Mouse (Mus musculus): ENCODE measurements around the gene Iqschfp. TPM values are rescaled to one million over a fixed set of nuclear protein-coding genes. Genes with fewer than 3 reads are reported as not detected.

Gene Iqschfp
- polyA plus RNA-seq, 1 experiment from 2014 or later = not detected

- 23% methylated on average over 3 of the region's 3 CpGs for WGBS
- Histone ChIP-seq H3K9ac (no peak overlapping the region), H3K4me2 (no peak overlapping the region), H3K4me1 (peaks cover 33% of the 10 kb centered on the region), H3K9me3 (no peaks in the 10 kb centered on the region), H3K4me3 (no peak overlapping the region), H3K27me3 (no peaks in the 10 kb centered on the region), H3K27ac (peak overlapping the region; percentile 27), H3K36me3 (no peaks in the 10 kb centered on the region)
- ATAC-seq (ENCODE audit: borderline replicate concordance, extremely low read depth, low FRiP score, low TSS enrichment) = no peak
Observed at GRCm38 (mm10) chr3:68470061-68470460, 578.0 kb downstream of the Iqschfp start.

- H3K9me3 ChIP-seq = no peaks in the 10 kb centered on the region
- H3K9ac ChIP-seq = no peak overlapping the region
- H3K27me3 ChIP-seq = no peaks in the 10 kb centered on the region
- H3K4me2 ChIP-seq = no peak overlapping the region
- 28% methylated on average over 5 of the region's 5 CpGs for WGBS
- H3K4me3 ChIP-seq = no peak overlapping the region
- peaks cover 33% of the 10 kb centered on the region for H3K4me1 ChIP-seq
- H3K27ac ChIP-seq = peak overlapping the region; percentile 27; the same call in 1 of the 2 replicates
- ATAC-seq (ENCODE audit: borderline replicate concordance, extremely low read depth, low FRiP score, low TSS enrichment) = no peak
- no peaks in the 10 kb centered on the region for H3K36me3 ChIP-seq
Observed at GRCm38 (mm10) chr3:68470622-68471021, 578.6 kb downstream of the Iqschfp start.

GRCm38 (mm10) chr3:68476336-68476735 lies 584.3 kb downstream of the Iqschfp start:
- no peak overlapping the region for H3K9ac ChIP-seq
- no peak overlapping the region for H3K4me3 ChIP-seq
- H3K4me1 ChIP-seq = no peaks in the 10 kb centered on the region
- H3K27ac ChIP-seq = no peak overlapping the region
- H3K36me3 ChIP-seq = no peaks in the 10 kb centered on the region
- H3K9me3 ChIP-seq = no peaks in the 10 kb centered on the region
- 85% methylated on average over 7 of the region's 7 CpGs for WGBS
- H3K27me3 ChIP-seq = no peaks in the 10 kb centered on the region
- ATAC-seq (ENCODE audit: borderline replicate concordance, extremely low read depth, low FRiP score, low TSS enrichment) = no peak
- H3K4me2 ChIP-seq = no peak overlapping the region

GRCm38 (mm10) chr3:68477478-68477877 lies 585.4 kb downstream of the Iqschfp start:
- H3K4me2 ChIP-seq = no peak overlapping the region
- H3K27me3 ChIP-seq = no peaks in the 10 kb centered on the region
- ATAC-seq (ENCODE audit: borderline replicate concordance, extremely low read depth, low FRiP score, low TSS enrichment) = no peak
- H3K36me3 ChIP-seq = no peaks in the 10 kb centered on the region
- no peaks in the 10 kb centered on the region for H3K4me1 ChIP-seq
- 57% methylated on average over 2 of the region's 2 CpGs for WGBS
- H3K9me3 ChIP-seq = no peaks in the 10 kb centered on the region
- H3K27ac ChIP-seq = 0 out of 2 replicates have a peak overlapping the region, but pooled peaks have one; percentile 30
- no peak overlapping the region for H3K9ac ChIP-seq
- H3K4me3 ChIP-seq = no peak overlapping the region

GRCm38 (mm10) chr3:68479266-68479665 lies 587.2 kb downstream of the Iqschfp start:
- H3K4me1 ChIP-seq = no peaks in the 10 kb centered on the region
- no peak for ATAC-seq (ENCODE audit: borderline replicate concordance, extremely low read depth, low FRiP score, low TSS enrichment)
- no peaks in the 10 kb centered on the region for H3K9me3 ChIP-seq
- H3K4me2 ChIP-seq = no peak overlapping the region
- H3K27ac ChIP-seq = no peak overlapping the region
- WGBS = 76% methylated on average over 6 of the region's 6 CpGs
- H3K9ac ChIP-seq = no peak overlapping the region
- no peaks in the 10 kb centered on the region for H3K36me3 ChIP-seq
- no peak overlapping the region for H3K4me3 ChIP-seq
- no peaks in the 10 kb centered on the region for H3K27me3 ChIP-seq

GRCm38 (mm10) chr3:68483517-68483916 lies 591.5 kb downstream of the Iqschfp start:
- no peak overlapping the region for H3K27ac ChIP-seq
- no peak for ATAC-seq (ENCODE audit: borderline replicate concordance, extremely low read depth, low FRiP score, low TSS enrichment)
- H3K27me3 ChIP-seq = no peaks in the 10 kb centered on the region
- no peak overlapping the region for H3K4me2 ChIP-seq
- no peaks in the 10 kb centered on the region for H3K9me3 ChIP-seq
- 74% methylated on average over 3 of the region's 3 CpGs for WGBS
- peaks cover 9% of the 10 kb centered on the region for H3K4me1 ChIP-seq
- H3K9ac ChIP-seq = no peak overlapping the region
- H3K4me3 ChIP-seq = no peak overlapping the region
- H3K36me3 ChIP-seq = no peaks in the 10 kb centered on the region

- H3K4me1 ChIP-seq = peaks cover 9% of the 10 kb centered on the region
- no peak overlapping the region for H3K9ac ChIP-seq
- 80% methylated on average over 9 of the region's 9 CpGs for WGBS
- no peaks in the 10 kb centered on the region for H3K9me3 ChIP-seq
- H3K36me3 ChIP-seq = no peaks in the 10 kb centered on the region
- H3K27ac ChIP-seq = no peak overlapping the region
- no peak overlapping the region for H3K4me2 ChIP-seq
- no peaks in the 10 kb centered on the region for H3K27me3 ChIP-seq
- H3K4me3 ChIP-seq = no peak overlapping the region
- ATAC-seq (ENCODE audit: borderline replicate concordance, extremely low read depth, low FRiP score, low TSS enrichment) = no peak
Observed at GRCm38 (mm10) chr3:68484021-68484420, 592.0 kb downstream of the Iqschfp start.

GRCm38 (mm10) chr3:68484561-68484960 lies 592.5 kb downstream of the Iqschfp start:
- no peak overlapping the region for H3K4me3 ChIP-seq
- no peak for ATAC-seq (ENCODE audit: borderline replicate concordance, extremely low read depth, low FRiP score, low TSS enrichment)
- WGBS = 78% methylated on average over 4 of the region's 4 CpGs
- H3K27me3 ChIP-seq = no peaks in the 10 kb centered on the region
- H3K9me3 ChIP-seq = no peaks in the 10 kb centered on the region
- no peak overlapping the region for H3K27ac ChIP-seq
- H3K36me3 ChIP-seq = no peaks in the 10 kb centered on the region
- H3K9ac ChIP-seq = no peak overlapping the region
- peaks cover 9% of the 10 kb centered on the region for H3K4me1 ChIP-seq
- H3K4me2 ChIP-seq = no peak overlapping the region

GRCm38 (mm10) chr3:68487621-68488020 lies 595.6 kb downstream of the Iqschfp start:
- WGBS = 62% methylated on average over 1 of the region's 1 CpGs
- no peak overlapping the region; the same call in 1 of the 2 replicates for H3K27ac ChIP-seq
- H3K36me3 ChIP-seq = no peaks in the 10 kb centered on the region
- H3K4me1 ChIP-seq = peaks cover 22% of the 10 kb centered on the region
- no peak for ATAC-seq (ENCODE audit: borderline replicate concordance, extremely low read depth, low FRiP score, low TSS enrichment)
- H3K9ac ChIP-seq = no peak overlapping the region
- H3K4me2 ChIP-seq = no peak overlapping the region
- no peak overlapping the region for H3K4me3 ChIP-seq
- H3K27me3 ChIP-seq = no peaks in the 10 kb centered on the region
- H3K9me3 ChIP-seq = no peaks in the 10 kb centered on the region

- 34% methylated on average over 5 of the region's 5 CpGs for WGBS
- Histone ChIP-seq H3K4me3 (no peak overlapping the region), H3K27ac (no peak overlapping the region; the same call in 1 of the 2 replicates), H3K9me3 (no peaks in the 10 kb centered on the region), H3K36me3 (no peaks in the 10 kb centered on the region), H3K4me2 (no peak overlapping the region), H3K9ac (no peak overlapping the region), H3K4me1 (peaks cover 28% of the 10 kb centered on the region), H3K27me3 (no peaks in the 10 kb centered on the region)
- no peak for ATAC-seq (ENCODE audit: borderline replicate concordance, extremely low read depth, low FRiP score, low TSS enrichment)
Observed at GRCm38 (mm10) chr3:68488316-68488715, 596.3 kb downstream of the Iqschfp start.

GRCm38 (mm10) chr3:68491516-68491915 lies 599.5 kb downstream of the Iqschfp start:
- Histone ChIP-seq H3K4me3 (no peak overlapping the region), H3K27ac (peak overlapping the region; percentile 99), H3K36me3 (no peaks in the 10 kb centered on the region), H3K27me3 (no peaks in the 10 kb centered on the region), H3K4me1 (peaks cover 38% of the 10 kb centered on the region), H3K4me2 (no peak overlapping the region), H3K9me3 (no peaks in the 10 kb centered on the region), H3K9ac (no peak overlapping the region)
- 67% methylated on average over 6 of the region's 6 CpGs for WGBS
- ATAC-seq (ENCODE audit: borderline replicate concordance, extremely low read depth, low FRiP score, low TSS enrichment) = no peak

- Histone ChIP-seq H3K4me2 (peak overlapping the region; percentile 88), H3K9me3 (no peaks in the 10 kb centered on the region), H3K4me1 (peaks cover 43% of the 10 kb centered on the region), H3K9ac (no peak overlapping the region), H3K36me3 (no peaks in the 10 kb centered on the region), H3K27me3 (no peaks in the 10 kb centered on the region), H3K4me3 (peak overlapping the region; percentile 93; the same call in 1 of the 2 replicates), H3K27ac (peak overlapping the region; percentile 99)
- WGBS = 21% methylated on average over 1 of the region's 1 CpGs
- no peak for ATAC-seq (ENCODE audit: borderline replicate concordance, extremely low read depth, low FRiP score, low TSS enrichment)
Observed at GRCm38 (mm10) chr3:68492066-68492465, 600.0 kb downstream of the Iqschfp start.

- no peaks in the 10 kb centered on the region for H3K9me3 ChIP-seq
- peak overlapping the region; percentile 88 for H3K4me2 ChIP-seq
- ATAC-seq (ENCODE audit: borderline replicate concordance, extremely low read depth, low FRiP score, low TSS enrichment) = peak; percentile 20; the same call in 1 of the 2 replicates
- H3K4me3 ChIP-seq = peak overlapping the region; percentile 93
- WGBS = 22% methylated on average over 3 of the region's 3 CpGs
- peak overlapping the region; percentile 99 for H3K27ac ChIP-seq
- H3K36me3 ChIP-seq = no peaks in the 10 kb centered on the region
- peak overlapping the region; percentile 91; the same call in 1 of the 2 replicates for H3K9ac ChIP-seq
- H3K4me1 ChIP-seq = peaks cover 48% of the 10 kb centered on the region
- H3K27me3 ChIP-seq = no peaks in the 10 kb centered on the region
Observed at GRCm38 (mm10) chr3:68492513-68492912, 600.5 kb downstream of the Iqschfp start.
